Mouse (Mus musculus) cerebellum, adult 2 months (tissue): ENCODE results near the gene Dapk3. TPM values are rescaled to one million over a fixed set of nuclear protein-coding genes. Genes with fewer than 3 reads are reported as not detected.
"Not testable (repeated sequence)": the region's sequence is repeated elsewhere in the genome, so short reads cannot be mapped to it uniquely, and the experiment has no call there.

Experiments
- DNase-seq, 2 experiments: peaks; one replicate each; pipeline ENCODE4 v3.0.0; 2021
- H3K27ac ChIP-seq: fragments of 200-500 bp; 2 replicates; pipeline ENCODE4 v1.5.1; 2012; ENCODE audit warnings: low read length, control low read depth, inconsistent platforms; ENCODE audit not compliant: insufficient read depth
- H3K27me3 ChIP-seq: fragments of 200-500 bp; 2 replicates; pipeline ENCODE4 v1.6.1; 2012; ENCODE audit warnings: inconsistent platforms, mild to moderate bottlenecking, low read length, moderate library complexity; ENCODE audit not compliant: control insufficient read depth, insufficient read depth
- H3K4me1 ChIP-seq: fragments of 200-500 bp; 2 replicates; pipeline ENCODE4 v1.6.1; 2011; ENCODE audit warnings: low read length; ENCODE audit not compliant: control insufficient read depth, insufficient read depth
- H3K4me3 ChIP-seq: fragments of 200-500 bp; replicated peaks from 2 replicates; pipeline ENCODE3; 2011; ENCODE audit warnings: mild to moderate bottlenecking, low read depth, low read length, control low read depth; ENCODE audit not compliant: insufficient read depth
- CTCF ChIP-seq: fragments of 200-500 bp; IDR thresholded peaks from 2 replicates; pipeline ENCODE4 v1.5.1; 2011; ENCODE audit warnings: low read depth, mild to moderate bottlenecking, control low read depth, low read length, moderate library complexity, borderline replicate concordance; ENCODE audit not compliant: insufficient read depth
- POLR2A ChIP-seq: fragments of 200-500 bp; IDR thresholded peaks from 2 replicates; pipeline ENCODE4 v1.6.1; 2011; ENCODE audit warnings: low read length, control low read depth, borderline replicate concordance; ENCODE audit not compliant: insufficient read depth
- WGBS: fragments of 180-500 bp; shearing (Covaris S2); methylation state at CpG from one replicate; pipeline ENCODE4 v1.1.7; 2018; 5-methylcytosine and 5-hydroxymethylcytosine counted together
- polyA plus RNA-seq: library from polyadenylated mRNA; depleted of rRNA; stranded (reverse); fragments of >200 nt; gene quantifications from 2 replicates; pipeline ENCODE4 v1.2.3, GENCODE M21; 2012

Gene Dapk3
- polyA plus RNA-seq, 1 experiment, result 70.7 TPM

GRCm38 (mm10) chr10:81154736-81155135 is 28.1 kb upstream of the Dapk3 start:
- Histone ChIP-seq H3K27me3 (no peaks in the 10 kb centered on the region), H3K4me1 (peaks cover 6% of the 10 kb centered on the region), H3K27ac (peak overlapping the region; percentile 60; the same call in 1 of the 2 replicates), H3K4me3 (no peak overlapping the region)
- DNase-seq, result no peak
- 46% methylated on average over 6 of the region's 6 CpGs for WGBS
- TF ChIP-seq CTCF, result no peak
- TF ChIP-seq POLR2A, result no peak

- Histone ChIP-seq H3K4me3 (no peak overlapping the region), H3K27me3 (no peaks in the 10 kb centered on the region), H3K27ac (no peak overlapping the region), H3K4me1 (peaks cover 51% of the 10 kb centered on the region)
- WGBS, result 83% methylated on average over 8 of the region's 8 CpGs
- DNase-seq, result no peak
- no peak for TF ChIP-seq POLR2A
- TF ChIP-seq CTCF, result no peak
These were observed 21.0 kb upstream of the Dapk3 start for GRCm38 (mm10) chr10:81161602-81162317.

GRCm38 (mm10) chr10:81162318-81162652 is 20.5 kb upstream of the Dapk3 start:
- no peak overlapping the region for H3K4me3 ChIP-seq
- 65% methylated on average over 2 of the region's 2 CpGs for WGBS
- no peaks in the 10 kb centered on the region for H3K27me3 ChIP-seq
- DNase-seq, result no peak
- TF ChIP-seq POLR2A (no peak), CTCF (no peak)
- no peak overlapping the region for H3K27ac ChIP-seq
- H3K4me1 ChIP-seq, result peaks cover 51% of the 10 kb centered on the region

- no peaks in the 10 kb centered on the region for H3K27me3 ChIP-seq
- 9% methylated on average over 8 of the region's 8 CpGs for WGBS
- peaks cover 46% of the 10 kb centered on the region for H3K4me1 ChIP-seq
- H3K4me3 ChIP-seq, result peak overlapping the region; percentile 17
- H3K27ac ChIP-seq, result peak overlapping the region; percentile 85
- peak; percentile 75 to 82 for DNase-seq
- TF ChIP-seq CTCF, result no peak
These were observed 17.7 kb upstream of the Dapk3 start for GRCm38 (mm10) chr10:81165118-81165517.

- WGBS, result under 1% methylated on average over 53 of the region's 64 CpGs
- Histone ChIP-seq H3K27me3 (no peaks in the 10 kb centered on the region), H3K4me3 (peak within 1 kb of the TSS; percentile 99), H3K27ac (peak within 1 kb of the TSS; percentile 48), H3K4me1 (peaks cover 30% of the 10 kb centered on the region)
- peak; percentile 100 for DNase-seq
- peak; percentile 88 for TF ChIP-seq POLR2A
- TF ChIP-seq CTCF, result no peak
These were observed 15.4 kb upstream of the Dapk3 start, which contains the start of gene Pias4 for GRCm38 (mm10) chr10:81167200-81168086. Gene Pias4, minus strand, starts transcription at chr10:81167923.

- peaks cover 29% of the 10 kb centered on the region for H3K4me1 ChIP-seq
- DNase-seq, result no peak
- peak overlapping the region; percentile 8; the same call in 1 of the 2 replicates for H3K27ac ChIP-seq
- 5% methylated on average over 5 of the region's 5 CpGs for WGBS
- H3K27me3 ChIP-seq, result no peaks in the 10 kb centered on the region
- H3K4me3 ChIP-seq, result peak overlapping the region; percentile 99
- TF ChIP-seq CTCF, result no peak
- no peak for TF ChIP-seq POLR2A
These were observed 14.7 kb upstream of the Dapk3 start for GRCm38 (mm10) chr10:81168087-81168431.

- TF ChIP-seq CTCF (no peak), POLR2A (no peak; the same call in 1 of the 2 replicates)
- peak overlapping the region; percentile 75 for H3K27ac ChIP-seq
These were observed 14.1 kb upstream of the Dapk3 start for GRCm38 (mm10) chr10:81168521-81169244.

GRCm38 (mm10) chr10:81169411-81169900 is 13.3 kb upstream of the Dapk3 start:
- DNase-seq, H3K4me3 ChIP-seq, H3K27ac ChIP-seq, H3K27me3 ChIP-seq: not testable (repeated sequence)
- H3K4me1 ChIP-seq, result peaks cover 20% of the 10 kb centered on the region; the same call in 1 of the 2 replicates
- WGBS, result 23% methylated on average over 6 of the region's 14 CpGs

More at GRCm38 (mm10) chr10:81168521-81169244, 14.1 kb upstream of the Dapk3 start:
- Histone ChIP-seq H3K4me1 (peaks cover 25% of the 10 kb centered on the region), H3K27me3 (no peaks in the 10 kb centered on the region), H3K4me3 (peak overlapping the region; percentile 99)
- DNase-seq, result peak; percentile 80 to 82
- WGBS, result 1% methylated on average over 29 of the region's 29 CpGs
